Mouse (Mus musculus): ENCODE data around the gene Slc16a11.

The Slc16a11 gene

GRCm38 (mm10) chr11:70251853-70252252, 39.3 kb downstream of the Slc16a11 start:
- no peak for DNase-seq (ENCODE audit: low spot score)

GRCm38 (mm10) chr11:70254337-70254736, 41.8 kb downstream of the Slc16a11 start:
- no peak for DNase-seq (ENCODE audit: low spot score)

- no peak for DNase-seq (ENCODE audit: low spot score)
Observed at GRCm38 (mm10) chr11:70254931-70255531, 42.5 kb downstream of the Slc16a11 start, which contains the start of gene Alox12. TSS of gene Alox12 (minus strand) at chr11:70255353.

GRCm38 (mm10) chr11:70259035-70259434, 46.5 kb downstream of the Slc16a11 start:
- no peak for DNase-seq (ENCODE audit: low spot score)

GRCm38 (mm10) chr11:70265252-70265651, 52.7 kb downstream of the Slc16a11 start:
- no peak for DNase-seq (ENCODE audit: low spot score)

- DNase-seq (ENCODE audit: low spot score), result no peak
Observed at GRCm38 (mm10) chr11:70265819-70266218, 53.3 kb downstream of the Slc16a11 start.
